Mouse (Mus musculus): ENCODE data around the gene CN725425.

GRCm38 (mm10) chr15:91304296-91304852 is 105.1 kb downstream of the CN725425 start:
- peak; percentile 68 for TF ChIP-seq CTCF (IDR thresholded peaks at IDR 0.05; ENCODE audit: low read depth)
- no peak for TF ChIP-seq EP300 (IDR thresholded peaks at IDR 0.05; ENCODE audit: low read depth)

Measured in liver, postnatal 0 days (tissue).